Mouse (Mus musculus): ENCODE data around the gene Krt28.

Gene Krt28

GRCm38 (mm10) chr11:99374803-99375202, at the start of gene Krt28:
Gene Krt28, minus strand, starts transcription at chr11:99374903.
- no peak for DNase-seq

GRCm38 (mm10) chr11:99422159-99422558, 47.5 kb upstream of the Krt28 start, which contains the start of gene Krt12:
Gene Krt12, minus strand, starts transcription at chr11:99422259.
- no peak for DNase-seq

DNA sequence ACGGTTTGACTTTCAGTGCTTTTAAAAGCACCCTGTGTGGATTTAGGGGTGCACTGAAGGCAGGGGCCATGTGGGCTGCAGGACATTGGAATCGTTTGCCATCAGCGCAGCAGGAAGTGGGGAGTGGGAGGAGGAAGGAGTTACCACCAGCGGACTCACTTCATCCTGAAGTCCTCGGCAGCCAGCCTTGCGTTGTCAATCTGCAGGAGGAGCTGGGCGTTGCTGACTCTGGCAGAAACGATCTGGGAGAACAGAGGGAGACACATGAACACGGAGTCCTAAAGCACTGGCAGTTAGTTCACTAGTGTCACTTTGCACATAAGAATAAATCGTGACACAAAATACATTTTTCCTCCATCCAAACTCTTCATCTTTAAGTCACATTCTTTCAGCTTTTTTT, 45.9 kb upstream of the Krt28 start:
- no peak for DNase-seq

- DNase-seq = peak; percentile 25 to 29
These were observed 43.1 kb upstream of the Krt28 start for GRCm38 (mm10) chr11:99417819-99418218.

DNA sequence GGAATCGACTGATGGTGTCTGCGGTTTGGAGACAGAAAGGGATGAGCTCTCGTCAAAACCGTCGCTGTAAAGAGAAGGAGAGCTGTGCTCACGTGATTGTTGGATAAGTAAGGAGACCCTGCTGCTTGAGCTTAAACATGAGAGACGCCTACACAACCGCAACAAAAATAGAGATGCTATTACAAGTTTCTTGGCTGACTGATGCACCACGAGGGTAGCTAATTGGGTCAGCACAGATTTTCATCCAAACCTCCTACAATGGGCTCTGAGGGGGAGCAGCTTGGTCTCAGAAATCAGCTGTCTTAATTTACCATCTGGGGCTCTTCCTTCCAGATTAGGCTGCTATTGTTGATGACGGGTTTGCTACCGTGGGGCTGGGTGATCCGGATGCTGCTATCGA, 42.2 kb upstream of the Krt28 start:
- no peak for DNase-seq

DNA sequence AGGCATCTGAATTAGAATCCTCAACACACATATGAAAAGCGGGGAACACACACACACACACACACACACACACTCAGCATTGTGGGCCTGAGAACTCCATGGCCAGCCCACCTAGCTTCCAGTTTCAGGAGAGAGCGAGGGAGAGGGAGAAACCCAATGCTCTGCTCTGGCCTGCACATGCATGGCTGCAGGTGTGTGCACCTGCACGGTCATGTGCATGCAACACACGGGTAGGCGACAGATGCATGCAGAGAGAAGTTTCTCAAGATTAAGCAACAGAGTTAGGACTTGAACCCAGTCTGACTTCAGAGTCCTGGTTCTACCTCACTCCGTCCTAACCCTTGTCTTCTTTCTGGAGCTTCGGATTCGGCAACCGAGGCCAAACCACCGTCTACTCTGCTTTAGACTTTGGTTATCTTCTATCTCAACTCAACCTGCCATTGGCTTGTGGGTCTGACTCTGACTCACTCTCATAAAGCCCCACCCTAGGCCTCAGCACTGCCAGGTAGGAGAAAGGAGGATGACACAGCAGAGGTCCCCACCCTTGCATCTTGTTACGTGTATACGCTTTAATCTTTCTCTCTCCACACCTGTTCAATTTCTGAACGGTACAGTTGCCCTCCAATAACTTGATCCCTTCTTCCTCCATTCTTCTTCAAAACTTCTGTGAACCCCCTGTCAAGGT, 39.9 kb upstream of the Krt28 start:
- no peak for DNase-seq

- peak; percentile 46 to 54 for DNase-seq
These were observed 38.5 kb upstream of the Krt28 start for GRCm38 (mm10) chr11:99413247-99413646.

- DNase-seq = no peak
These were observed 31.5 kb upstream of the Krt28 start for GRCm38 (mm10) chr11:99406186-99406585.

GRCm38 (mm10) chr11:99399956-99400549, 25.4 kb upstream of the Krt28 start:
- no peak for DNase-seq

DNA sequence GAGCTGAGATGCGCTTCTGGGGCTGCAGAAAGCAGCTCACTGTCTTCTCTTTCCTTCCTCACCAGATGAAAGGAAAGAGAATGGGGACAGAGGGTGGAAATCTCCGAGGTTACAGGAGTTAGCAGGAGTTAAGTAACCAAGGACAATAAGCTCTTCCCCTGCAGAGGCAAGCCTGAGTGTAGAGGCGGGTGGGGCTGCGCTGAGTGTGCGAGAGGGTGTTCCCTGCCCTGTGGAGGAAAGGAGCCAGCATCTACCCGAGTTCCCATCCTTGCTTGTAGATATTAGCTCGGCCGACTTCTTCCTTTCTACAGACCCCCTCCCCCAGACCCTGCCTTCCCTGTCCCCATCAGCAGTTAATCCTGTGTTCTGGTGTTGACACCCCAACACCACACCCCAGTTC, 24.1 kb upstream of the Krt28 start:
- no peak for DNase-seq

DNA sequence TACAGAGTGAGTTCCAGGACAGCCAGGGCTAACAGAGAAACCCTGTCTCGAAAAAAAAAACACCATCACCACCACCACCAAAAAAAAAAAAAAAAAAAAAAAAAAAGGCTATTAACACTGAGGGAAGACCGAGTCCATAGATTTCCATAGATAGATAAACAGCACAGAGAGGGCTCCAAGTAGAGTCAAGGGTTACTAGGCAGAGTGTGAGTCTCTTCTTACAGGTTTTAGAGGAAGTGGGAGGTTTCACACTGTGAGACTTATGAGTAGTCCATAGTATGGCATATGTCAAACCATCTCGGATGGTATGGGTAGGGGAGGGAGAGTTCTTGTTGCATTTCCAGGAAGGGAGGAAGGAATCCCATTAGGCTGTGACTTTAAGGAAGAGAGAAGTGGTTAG, 23.4 kb upstream of the Krt28 start:
- DNase-seq = no peak

GRCm38 (mm10) chr11:99396661-99397060, 22.0 kb upstream of the Krt28 start:
- no peak for DNase-seq

- no peak for DNase-seq
These were observed 21.3 kb upstream of the Krt28 start for GRCm38 (mm10) chr11:99396034-99396433.

- DNase-seq = no peak
These were observed 17.8 kb upstream of the Krt28 start for GRCm38 (mm10) chr11:99392492-99392891.

GRCm38 (mm10) chr11:99391375-99391774, 16.7 kb upstream of the Krt28 start:
- DNase-seq = peak; percentile 42 to 45

DNA sequence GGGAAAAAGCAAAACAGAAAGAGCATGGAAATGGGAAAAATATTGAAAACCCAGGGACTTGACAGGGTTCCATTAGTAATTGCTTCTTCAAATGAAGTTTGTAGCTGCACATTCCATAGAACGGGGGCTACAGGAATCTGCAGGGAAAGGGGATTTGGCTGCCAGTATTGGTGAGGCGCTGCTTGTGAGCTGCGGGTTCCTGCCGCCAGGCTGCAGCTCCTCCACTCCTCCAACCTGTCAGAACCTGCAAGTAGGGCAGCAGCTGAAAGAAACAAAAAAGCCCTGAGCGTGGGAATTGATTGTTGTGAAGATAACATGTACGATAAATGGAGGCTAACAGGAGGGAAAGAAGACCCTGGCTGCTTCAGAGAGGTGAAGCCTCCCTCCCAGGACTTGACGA, 16.2 kb upstream of the Krt28 start:
- peak in 1 of 2 experiments; percentile 16 for DNase-seq

- DNase-seq = no peak
These were observed 14.6 kb upstream of the Krt28 start, which contains the start of gene Krt10 for GRCm38 (mm10) chr11:99389264-99389663. Gene Krt10, minus strand, starts transcription at chr11:99389364.

GRCm38 (mm10) chr11:99388661-99389060, 14.0 kb upstream of the Krt28 start:
- DNase-seq = no peak

GRCm38 (mm10) chr11:99385813-99386721, 11.4 kb upstream of the Krt28 start:
- DNase-seq = peak; percentile 93 to 94

DNA sequence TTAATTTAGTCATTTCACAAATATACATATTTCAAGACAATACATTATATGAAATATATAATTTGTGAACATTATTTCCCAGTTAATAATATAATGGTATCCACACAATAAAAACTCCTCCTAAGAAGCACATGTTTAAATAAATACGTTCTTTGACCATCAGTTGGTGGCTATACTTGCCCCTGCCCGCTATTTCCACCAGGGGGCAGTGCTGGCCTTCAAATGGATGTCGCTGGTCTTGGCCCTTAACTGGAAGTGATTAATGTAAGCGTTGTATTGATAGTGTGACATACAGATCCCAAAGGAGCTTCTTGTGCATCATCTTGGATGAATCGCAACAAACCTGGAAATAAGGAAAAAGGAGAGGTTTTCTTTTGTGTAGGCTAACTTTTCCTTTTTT, 4.9 kb upstream of the Krt28 start:
- DNase-seq = peak; percentile 88 to 91

- peak; percentile 70 to 73 for DNase-seq
These were observed 4.8 kb downstream of the Krt28 start for GRCm38 (mm10) chr11:99369853-99370451.

GRCm38 (mm10) chr11:99369229-99369628, 5.5 kb downstream of the Krt28 start:
- peak; percentile 38 to 61 for DNase-seq

DNA sequence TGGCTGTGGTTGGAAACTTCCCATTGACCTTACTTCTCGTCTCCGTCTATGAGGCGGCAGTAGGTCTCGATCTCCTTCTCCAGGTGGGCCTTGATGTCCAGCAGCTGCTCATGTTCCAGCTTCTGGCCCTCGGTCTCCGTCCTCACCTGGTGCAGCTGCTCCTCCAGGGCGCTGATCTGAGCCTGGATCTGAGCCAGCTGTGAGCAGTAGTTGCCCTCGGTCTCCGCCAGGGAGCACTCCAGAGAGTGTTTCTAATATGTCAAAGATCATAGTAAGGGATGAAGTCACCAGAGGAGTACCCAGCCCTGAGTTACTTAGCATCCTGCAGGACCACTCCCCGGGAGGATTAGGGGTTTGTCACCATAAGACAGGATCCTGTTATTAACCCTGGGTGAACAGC, 7.9 kb downstream of the Krt28 start:
- peak; percentile 51 to 65 for DNase-seq

Data from cerebellum, postnatal 10 days (tissue).